Mouse (Mus musculus) neural tube, embryonic 13.5 days (tissue): ENCODE results near the gene Fndc9. TPM values are rescaled to one million over a fixed set of nuclear protein-coding genes. Genes with fewer than 3 reads are reported as not detected.

Source experiments
- ATAC-seq: fragments of 200-750 bp; cut with Nextera tagmentation; 2 replicates; pipeline ENCODE4 v1.8.0; 2017; ENCODE audit warnings: low read depth, mild to moderate bottlenecking, moderate TSS enrichment, moderate library complexity
- H3K27ac ChIP-seq: fragments of 300-500 bp; sonication (generic); replicated peaks from 2 replicates; pipeline ENCODE4 v1.5.1; 2015; ENCODE audit warnings: moderate library complexity, mild to moderate bottlenecking, inconsistent platforms
- H3K27me3 ChIP-seq: fragments of 300-500 bp; sonication (generic); 2 replicates; pipeline ENCODE4 v1.6.1; 2015; ENCODE audit warnings: mild to moderate bottlenecking, inconsistent platforms
- H3K36me3 ChIP-seq: fragments of 300-500 bp; sonication (generic); 2 replicates; pipeline ENCODE4 v1.6.1; 2015; ENCODE audit warnings: mild to moderate bottlenecking, inconsistent platforms
- H3K4me1 ChIP-seq: fragments of 300-500 bp; sonication (generic); replicated peaks from 2 replicates; pipeline ENCODE4 v1.6.1; 2015; ENCODE audit warnings: inconsistent platforms
- H3K4me2 ChIP-seq: fragments of 300-500 bp; sonication (generic); 2 replicates; pipeline ENCODE4 v1.6.1; 2015; ENCODE audit warnings: inconsistent platforms, mild to moderate bottlenecking, moderate library complexity
- H3K4me3 ChIP-seq: fragments of 300-500 bp; sonication (generic); 2 replicates; pipeline ENCODE4 v1.5.1; 2015; ENCODE audit warnings: mild to moderate bottlenecking, inconsistent platforms
- H3K9ac ChIP-seq: fragments of 300-500 bp; sonication (generic); 2 replicates; pipeline ENCODE4 v1.6.1; 2015; ENCODE audit warnings: moderate library complexity, mild to moderate bottlenecking, inconsistent platforms
- H3K9me3 ChIP-seq: fragments of 300-500 bp; sonication (generic); 2 replicates; pipeline ENCODE4 v1.6.1; 2016; ENCODE audit warnings: inconsistent platforms
- WGBS: fragments of 180-500 bp; shearing (Covaris S2); methylation state at CpG from one replicate; pipeline ENCODE4 v1.1.7; 2015; 5-methylcytosine and 5-hydroxymethylcytosine counted together
- polyA plus RNA-seq: library from polyadenylated mRNA; unstranded; fragments of >200 nt; fragmentation: Nextera tagmentation; extraction: Ambion mirVana; gene quantifications from 2 replicates; pipeline ENCODE4 v1.2.1, GENCODE M21; 2015

The Fndc9 gene
- polyA plus RNA-seq, 1 experiment from 2014 or later: 0.46 TPM

DNA sequence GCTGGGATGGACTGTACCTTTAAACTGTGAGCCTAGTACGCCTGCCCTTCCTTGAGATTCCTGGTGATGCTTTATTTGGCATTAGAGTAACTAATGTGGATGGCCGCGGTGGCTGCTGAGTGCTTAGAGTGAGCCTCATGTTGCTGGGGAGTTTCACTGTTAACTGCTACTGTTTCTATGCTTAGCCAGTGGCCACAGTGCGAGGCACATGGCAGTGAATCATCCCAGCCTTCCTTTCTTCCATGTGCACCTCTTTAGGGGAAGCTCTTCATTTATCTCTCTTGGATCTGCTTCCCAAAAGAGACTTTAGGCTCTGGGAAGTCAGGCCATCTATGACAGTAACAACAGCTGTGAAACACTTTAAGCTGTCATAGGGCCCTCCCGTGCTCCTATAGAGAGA, 47.3 kb downstream of the Fndc9 start:
- Histone ChIP-seq H3K9me3 (no peaks in the 10 kb centered on the region), H3K36me3 (peaks cover 83% of the 10 kb centered on the region), H3K4me2 (no peak overlapping the region), H3K27ac (no peak overlapping the region), H3K4me1 (peaks cover 11% of the 10 kb centered on the region), H3K4me3 (no peak overlapping the region), H3K9ac (no peak overlapping the region), H3K27me3 (no peaks in the 10 kb centered on the region)
- ATAC-seq: no peak
- 95% methylated on average over 5 of the region's 5 CpGs for WGBS

GRCm38 (mm10) chr11:46283800-46284199, 48.5 kb downstream of the Fndc9 start:
- Histone ChIP-seq H3K27ac (no peak overlapping the region), H3K4me2 (no peak overlapping the region), H3K9me3 (no peaks in the 10 kb centered on the region), H3K27me3 (no peaks in the 10 kb centered on the region), H3K9ac (no peak overlapping the region), H3K4me3 (no peak overlapping the region), H3K36me3 (peaks cover 83% of the 10 kb centered on the region), H3K4me1 (peaks cover 12% of the 10 kb centered on the region)
- 95% methylated on average over 6 of the region's 6 CpGs for WGBS
- no peak for ATAC-seq

GRCm38 (mm10) chr11:46286803-46287202, 51.5 kb downstream of the Fndc9 start:
- Histone ChIP-seq H3K27me3 (no peaks in the 10 kb centered on the region), H3K4me2 (no peak overlapping the region), H3K9ac (no peak overlapping the region), H3K36me3 (peaks cover 71% of the 10 kb centered on the region), H3K9me3 (no peaks in the 10 kb centered on the region), H3K4me3 (no peak overlapping the region), H3K4me1 (peaks cover 30% of the 10 kb centered on the region), H3K27ac (no peak overlapping the region)
- WGBS: 35% methylated on average over 6 of the region's 6 CpGs
- no peak for ATAC-seq

GRCm38 (mm10) chr11:46288091-46288490, 52.8 kb downstream of the Fndc9 start:
- H3K4me2 ChIP-seq: no peak overlapping the region
- no peaks in the 10 kb centered on the region for H3K9me3 ChIP-seq
- H3K9ac ChIP-seq: no peak overlapping the region
- no peak for ATAC-seq
- no peak overlapping the region for H3K27ac ChIP-seq
- H3K36me3 ChIP-seq: peaks cover 63% of the 10 kb centered on the region
- H3K4me3 ChIP-seq: no peak overlapping the region
- WGBS: 81% methylated on average over 5 of the region's 5 CpGs
- H3K4me1 ChIP-seq: peaks cover 30% of the 10 kb centered on the region
- H3K27me3 ChIP-seq: no peaks in the 10 kb centered on the region

DNA sequence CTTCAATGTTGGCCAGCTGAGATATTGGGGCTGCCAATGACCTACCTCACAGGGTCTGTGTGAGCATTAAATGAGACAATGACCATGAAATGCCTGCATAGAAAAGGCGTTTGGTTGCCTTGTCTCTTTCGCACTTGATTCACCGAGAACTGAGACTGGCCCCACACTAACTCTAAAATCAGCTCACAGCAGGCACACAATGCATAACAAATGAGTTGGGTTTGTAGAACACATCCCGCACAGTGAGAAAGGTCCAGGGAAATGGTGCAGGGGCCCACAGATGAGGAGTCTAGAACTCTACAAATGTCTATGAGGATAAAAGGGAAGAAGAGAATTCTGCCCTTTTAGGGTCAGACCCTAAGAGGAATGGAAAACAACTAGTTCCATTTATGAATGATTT, 53.7 kb downstream of the Fndc9 start:
- no peaks in the 10 kb centered on the region for H3K27me3 ChIP-seq
- no peaks in the 10 kb centered on the region for H3K9me3 ChIP-seq
- 29% methylated on average over 4 of the region's 4 CpGs for WGBS
- H3K4me1 ChIP-seq: peaks cover 34% of the 10 kb centered on the region
- H3K9ac ChIP-seq: no peak overlapping the region
- no peak overlapping the region for H3K27ac ChIP-seq
- peaks cover 54% of the 10 kb centered on the region for H3K36me3 ChIP-seq
- no peak for ATAC-seq
- no peak overlapping the region for H3K4me2 ChIP-seq
- no peak overlapping the region for H3K4me3 ChIP-seq

Other genes starting within 250 kb of the Fndc9 start
- gene Gm12166, start 183.2 kb upstream of the Fndc9 start, polyA plus RNA-seq: 6.6 and 7.2 TPM in 2 replicates
- gene Adam19, start 179.5 kb upstream of the Fndc9 start, polyA plus RNA-seq: 19.2 and 19.8 TPM in 2 replicates
- 0.11 and 0.25 TPM in 2 replicates for gene Nipal4, start 69.0 kb upstream of the Fndc9 start, polyA plus RNA-seq
- 84.9 and 89.1 TPM in 2 replicates for gene Cyfip2, start 77.3 kb downstream of the Fndc9 start, polyA plus RNA-seq
- gene Itk, start 154.0 kb downstream of the Fndc9 start, polyA plus RNA-seq: not detected in 2 replicates
- gene Fam71b, start 161.0 kb downstream of the Fndc9 start, polyA plus RNA-seq: not detected in 2 replicates
- gene Med7, start 201.4 kb downstream of the Fndc9 start, polyA plus RNA-seq: 75.3 and 79.3 TPM in 2 replicates
- gene Havcr2, start 219.4 kb downstream of the Fndc9 start, polyA plus RNA-seq: 0.25 and 0.29 TPM in 2 replicates